Mouse (Mus musculus): ENCODE measurements around the gene St3gal6.

DNA sequence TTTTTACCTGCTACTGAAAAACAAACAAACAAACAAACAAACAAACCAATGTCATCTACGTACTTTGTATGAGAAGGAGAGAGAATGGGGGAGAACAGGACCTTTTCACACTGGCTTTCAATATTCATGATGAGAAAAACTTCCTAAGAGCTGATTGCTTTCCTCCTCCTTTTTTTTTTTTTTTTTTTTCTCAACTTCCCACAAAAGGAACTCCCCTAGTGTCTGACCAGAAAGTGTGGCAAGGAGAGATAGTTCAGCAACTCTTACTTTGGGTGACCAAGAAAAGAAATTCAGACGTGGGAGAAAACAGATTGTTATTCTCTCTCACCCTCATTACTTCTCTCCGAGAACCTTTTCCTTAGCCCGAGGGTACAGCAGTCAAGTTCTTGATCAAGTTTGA is 2.9 kb downstream of the St3gal6 start:
- TF ChIP-seq CTCF (IDR thresholded peaks at IDR 0.05; ENCODE audit: insufficient read depth, low read depth, low read length) (no peak), POLR2A (IDR thresholded peaks at IDR 0.05; ENCODE audit: insufficient read depth, low read depth, low read length) (no peak)
